Mouse (Mus musculus) midbrain, embryonic 16.5 days (tissue): Measurements from ENCODE around the gene Fgfr2. TPM values are rescaled to one million over a fixed set of nuclear protein-coding genes. Genes with fewer than 3 reads are reported as not detected.

Experiments used
- ATAC-seq: fragments of 200-750 bp; cut with Nextera tagmentation; 2 replicates; pipeline ENCODE4 v1.8.0; 2017; ENCODE audit warnings: moderate TSS enrichment
- H3K27ac ChIP-seq: fragments of 300-500 bp; sonication (generic); 2 replicates; pipeline ENCODE4 v1.5.1; 2014; ENCODE audit warnings: mild to moderate bottlenecking, low read length, mixed read lengths
- H3K27me3 ChIP-seq: fragments of 300-500 bp; sonication (generic); 2 replicates; pipeline ENCODE4 v1.6.1; 2014; ENCODE audit warnings: low read depth, low read length, mixed read lengths; ENCODE audit not compliant: control insufficient read depth, insufficient read depth
- H3K36me3 ChIP-seq: fragments of 300-500 bp; sonication (generic); 2 replicates; pipeline ENCODE4 v1.6.1; 2014; ENCODE audit warnings: mild to moderate bottlenecking, low read length, moderate library complexity, mixed read lengths; ENCODE audit not compliant: control insufficient read depth, insufficient read depth
- H3K4me1 ChIP-seq: fragments of 300-500 bp; sonication (generic); 2 replicates; pipeline ENCODE4 v1.6.1; 2014; ENCODE audit warnings: mild to moderate bottlenecking, low read length, mixed read lengths; ENCODE audit not compliant: control insufficient read depth, insufficient read depth
- H3K4me2 ChIP-seq: fragments of 300-500 bp; sonication (generic); 2 replicates; pipeline ENCODE4 v1.6.1; 2014; ENCODE audit warnings: mild to moderate bottlenecking, low read length, mixed read lengths
- H3K4me3 ChIP-seq: fragments of 300-500 bp; sonication (generic); 2 replicates; pipeline ENCODE4 v1.5.1; 2014; ENCODE audit warnings: low read depth, mild to moderate bottlenecking, low read length, moderate library complexity, mixed read lengths
- H3K9ac ChIP-seq: fragments of 300-500 bp; sonication (generic); 2 replicates; pipeline ENCODE4 v1.6.1; 2014; ENCODE audit warnings: low read depth, low read length, mixed read lengths
- H3K9me3 ChIP-seq: fragments of 300-500 bp; sonication (generic); replicated peaks from 2 replicates; pipeline ENCODE4 v1.6.1; 2014; ENCODE audit warnings: mild to moderate bottlenecking, low read length, mixed read lengths; ENCODE audit not compliant: control insufficient read depth, poor library complexity, severe bottlenecking
- WGBS: fragments of 180-500 bp; shearing (Covaris S2); extraction: QIAGEN DNeasy Blood & Tissue Kit; methylation state at CpG from one replicate; pipeline ENCODE4 v1.1.7; 2014; 5-methylcytosine and 5-hydroxymethylcytosine counted together
- polyA plus RNA-seq: library from polyadenylated mRNA; unstranded; fragments of >200 nt; fragmentation: Nextera tagmentation; extraction: Ambion mirVana; gene quantifications from 2 replicates; pipeline ENCODE4 v1.2.1, GENCODE M21; 2015

The Fgfr2 gene
- polyA plus RNA-seq, 1 experiment from 2014 or later, result 23.8 TPM

GRCm38 (mm10) chr7:133059150-133059509, 64.0 kb downstream of the Fgfr2 start:
- ATAC-seq, result no peak
- WGBS, result 72% methylated on average over 6 of the region's 6 CpGs
- H3K36me3 ChIP-seq, result no peaks in the 10 kb centered on the region
- H3K27ac ChIP-seq, result no peak overlapping the region
- peaks cover 10% of the 10 kb centered on the region for H3K4me1 ChIP-seq
- H3K9ac ChIP-seq, result no peak overlapping the region
- H3K27me3 ChIP-seq, result no peaks in the 10 kb centered on the region
- H3K9me3 ChIP-seq, result no peaks in the 10 kb centered on the region
- no peak overlapping the region for H3K4me3 ChIP-seq
- H3K4me2 ChIP-seq, result no peak overlapping the region

GRCm38 (mm10) chr7:133058496-133059149, 64.5 kb downstream of the Fgfr2 start:
- Histone ChIP-seq H3K27me3 (no peaks in the 10 kb centered on the region), H3K4me2 (no peak overlapping the region), H3K9ac (no peak overlapping the region), H3K9me3 (no peaks in the 10 kb centered on the region), H3K4me1 (peaks cover 13% of the 10 kb centered on the region), H3K4me3 (no peak overlapping the region), H3K36me3 (no peaks in the 10 kb centered on the region), H3K27ac (no peak overlapping the region)
- WGBS, result 94% methylated on average over 12 of the region's 12 CpGs
- ATAC-seq, result no peak

GRCm38 (mm10) chr7:133056924-133057323, 66.2 kb downstream of the Fgfr2 start:
- 92% methylated on average over 8 of the region's 8 CpGs for WGBS

DNA sequence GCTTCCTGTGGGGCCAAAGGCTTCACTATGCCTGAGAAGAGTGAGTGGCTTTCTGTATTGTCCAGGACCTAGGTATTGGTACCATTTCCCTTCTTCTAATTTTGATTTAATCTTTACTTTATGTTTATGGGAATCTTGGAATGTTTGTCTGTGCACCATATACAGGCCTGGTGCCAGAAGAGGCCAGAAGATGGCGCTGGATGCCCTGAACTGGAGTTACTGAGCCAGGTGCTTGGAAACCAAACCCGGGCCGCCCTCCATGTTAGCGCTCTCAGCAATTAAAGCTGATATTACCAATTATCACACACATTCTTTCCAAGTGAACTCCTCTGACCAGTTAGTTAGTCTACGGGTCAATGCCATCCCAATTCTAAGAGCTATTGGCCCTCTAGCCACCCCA, 68.7 kb downstream of the Fgfr2 start:
- Histone ChIP-seq H3K9me3 (no peaks in the 10 kb centered on the region), H3K4me3 (no peak overlapping the region), H3K4me2 (no peak overlapping the region), H3K36me3 (no peaks in the 10 kb centered on the region), H3K4me1 (peaks cover 4% of the 10 kb centered on the region; the same call in 1 of the 2 replicates), H3K9ac (no peak overlapping the region), H3K27me3 (no peaks in the 10 kb centered on the region), H3K27ac (no peak overlapping the region)
- ATAC-seq, result no peak
- WGBS, result 93% methylated on average over 5 of the region's 5 CpGs

More at GRCm38 (mm10) chr7:133056924-133057323, 66.2 kb downstream of the Fgfr2 start:
- H3K27ac ChIP-seq, result no peak overlapping the region
- H3K27me3 ChIP-seq, result no peaks in the 10 kb centered on the region
- no peak overlapping the region for H3K9ac ChIP-seq
- H3K36me3 ChIP-seq, result no peaks in the 10 kb centered on the region
- peaks cover 13% of the 10 kb centered on the region for H3K4me1 ChIP-seq
- ATAC-seq, result no peak
- H3K4me3 ChIP-seq, result no peak overlapping the region
- H3K9me3 ChIP-seq, result no peaks in the 10 kb centered on the region
- no peak overlapping the region for H3K4me2 ChIP-seq

GRCm38 (mm10) chr7:133053757-133054156, 69.4 kb downstream of the Fgfr2 start:
- ATAC-seq, result no peak
- no peak overlapping the region for H3K9ac ChIP-seq
- no peaks in the 10 kb centered on the region for H3K27me3 ChIP-seq
- H3K4me1 ChIP-seq, result 0 out of 2 replicates have a peak, but pooled peaks cover 3% of the 10 kb centered on the region
- H3K36me3 ChIP-seq, result no peaks in the 10 kb centered on the region
- H3K4me3 ChIP-seq, result no peak overlapping the region
- 62% methylated on average over 9 of the region's 9 CpGs for WGBS
- no peak overlapping the region for H3K4me2 ChIP-seq
- H3K27ac ChIP-seq, result no peak overlapping the region
- no peaks in the 10 kb centered on the region for H3K9me3 ChIP-seq

DNA sequence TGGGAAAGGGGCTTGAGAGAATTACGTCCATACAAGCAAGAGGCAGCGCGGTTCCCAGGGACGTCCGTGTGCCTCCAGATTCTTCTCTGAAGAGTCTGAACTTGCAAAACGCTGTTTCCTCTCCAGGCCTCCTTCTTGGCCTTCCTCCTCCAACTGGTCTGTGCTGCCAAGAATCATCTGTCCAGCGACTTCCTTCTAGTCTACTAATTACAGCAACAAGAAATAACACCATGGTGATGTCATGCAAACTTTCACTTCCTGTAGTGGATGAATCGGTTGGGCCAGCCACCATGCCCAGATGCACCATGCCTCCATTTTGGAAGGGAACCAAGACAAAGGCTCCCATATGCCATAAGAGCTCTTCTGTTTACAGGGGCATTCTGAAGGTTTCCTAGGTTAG, 70.3 kb downstream of the Fgfr2 start:
- WGBS, result 90% methylated on average over 8 of the region's 8 CpGs
- no peak for ATAC-seq

GRCm38 (mm10) chr7:133050681-133051080, 72.5 kb downstream of the Fgfr2 start:
- 82% methylated on average over 6 of the region's 6 CpGs for WGBS
- H3K9ac ChIP-seq, result no peak overlapping the region
- H3K27me3 ChIP-seq, result no peaks in the 10 kb centered on the region
- H3K4me2 ChIP-seq, result no peak overlapping the region
- H3K27ac ChIP-seq, result no peak overlapping the region
- ATAC-seq, result no peak
- H3K36me3 ChIP-seq, result no peaks in the 10 kb centered on the region
- H3K9me3 ChIP-seq, result no peaks in the 10 kb centered on the region
- no peak overlapping the region for H3K4me3 ChIP-seq
- 0 out of 2 replicates have a peak, but pooled peaks cover 3% of the 10 kb centered on the region for H3K4me1 ChIP-seq

More for the DNA sequence above, 70.3 kb downstream of the Fgfr2 start:
- Histone ChIP-seq H3K4me3 (no peak overlapping the region), H3K4me1 (0 out of 2 replicates have a peak, but pooled peaks cover 3% of the 10 kb centered on the region), H3K27ac (no peak overlapping the region), H3K9ac (no peak overlapping the region), H3K27me3 (no peaks in the 10 kb centered on the region), H3K4me2 (no peak overlapping the region), H3K36me3 (no peaks in the 10 kb centered on the region), H3K9me3 (no peaks in the 10 kb centered on the region)

DNA sequence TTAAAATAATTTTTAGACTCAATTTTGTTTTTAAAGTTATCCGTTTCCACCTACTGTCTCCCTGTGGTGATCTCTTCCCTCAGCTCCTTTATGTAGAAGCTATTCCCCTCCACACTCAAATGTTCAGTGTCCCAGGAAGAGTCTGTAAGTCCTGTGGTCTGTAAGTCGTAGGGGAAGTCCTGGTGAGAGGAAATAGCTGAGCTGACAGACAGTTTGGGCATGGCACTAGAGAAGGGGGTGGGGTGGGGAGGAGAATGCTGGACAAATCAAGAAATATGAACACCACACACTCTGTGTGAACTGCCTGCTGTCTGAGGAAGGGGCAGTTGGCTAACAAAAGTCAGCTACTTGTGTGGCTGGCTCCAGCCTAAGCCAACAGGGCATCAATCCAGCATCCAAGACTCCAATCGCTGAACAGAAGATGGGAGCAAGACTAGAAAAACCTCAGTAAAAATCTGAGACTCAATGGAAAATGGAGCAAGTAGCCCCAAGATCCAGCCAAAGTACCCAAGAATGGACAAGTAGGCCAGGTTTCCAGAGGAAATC, 75.0 kb downstream of the Fgfr2 start:
- no peak overlapping the region for H3K9ac ChIP-seq
- no peak overlapping the region for H3K27ac ChIP-seq
- no peaks in the 10 kb centered on the region for H3K4me1 ChIP-seq
- H3K4me2 ChIP-seq, result no peak overlapping the region
- H3K27me3 ChIP-seq, result no peaks in the 10 kb centered on the region
- H3K4me3 ChIP-seq, result no peak overlapping the region
- no peak for ATAC-seq
- H3K36me3 ChIP-seq, result no peaks in the 10 kb centered on the region
- WGBS, result 88% methylated on average over 3 of the region's 3 CpGs
- H3K9me3 ChIP-seq, result no peaks in the 10 kb centered on the region

- no peak overlapping the region for H3K4me2 ChIP-seq
- no peaks in the 10 kb centered on the region for H3K4me1 ChIP-seq
- 91% methylated on average over 4 of the region's 4 CpGs for WGBS
- ATAC-seq, result no peak
- H3K27ac ChIP-seq, result no peak overlapping the region
- no peaks in the 10 kb centered on the region for H3K27me3 ChIP-seq
- no peak overlapping the region for H3K9ac ChIP-seq
- H3K9me3 ChIP-seq, result no peaks in the 10 kb centered on the region
- H3K36me3 ChIP-seq, result no peaks in the 10 kb centered on the region
- no peak overlapping the region for H3K4me3 ChIP-seq
Measured at GRCm38 (mm10) chr7:133047287-133047686, 75.9 kb downstream of the Fgfr2 start.
